Mouse (Mus musculus) embryonic fibroblast, embryonic 13.5 days (primary cell): ENCODE measurements around the gene Mocs2.

ENCODE experiments used
- CTCF ChIP-seq: IDR thresholded peaks from 2 replicates; pipeline ENCODE4 v1.5.1; 2011; ENCODE audit warnings: mild to moderate bottlenecking, control low read depth, low read length, moderate library complexity, borderline replicate concordance; ENCODE audit not compliant: insufficient read depth
- POLR2A ChIP-seq: IDR thresholded peaks from 2 replicates; pipeline ENCODE4 v1.6.1; 2011; ENCODE audit warnings: low read depth, mild to moderate bottlenecking, control low read depth, low read length, moderate library complexity

DNA sequence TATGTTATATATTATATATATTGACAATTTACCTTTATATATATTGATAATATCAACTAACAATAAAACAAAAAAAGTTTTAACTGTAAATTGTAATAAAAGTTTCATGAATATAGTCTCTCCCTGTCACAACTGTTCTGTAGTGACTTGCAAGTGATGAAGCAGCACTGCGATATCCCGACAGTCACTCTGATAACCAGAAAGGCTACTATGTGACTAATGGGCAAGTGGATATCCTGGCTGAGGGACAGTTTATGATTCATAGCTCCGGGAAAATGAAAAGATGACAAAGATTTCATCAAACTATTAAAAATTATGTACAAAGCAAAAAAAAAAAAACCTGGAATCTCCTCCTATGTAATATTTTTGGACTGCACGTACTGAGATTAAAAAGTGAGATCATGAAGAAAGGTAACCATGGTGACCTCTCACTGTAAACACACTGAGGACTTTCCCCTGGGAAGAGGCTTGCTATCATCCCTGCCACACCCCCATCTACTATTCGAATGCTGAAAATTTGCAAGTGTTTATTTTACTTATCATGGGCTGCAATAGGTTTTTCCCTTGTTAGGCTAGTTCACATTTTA lies 8.3 kb upstream of the Mocs2 start:
- no peak for TF ChIP-seq POLR2A
- TF ChIP-seq CTCF = no peak
